37 mouse cellular contexts compared by ENCODE assay signal in the genomic region with DNA sequence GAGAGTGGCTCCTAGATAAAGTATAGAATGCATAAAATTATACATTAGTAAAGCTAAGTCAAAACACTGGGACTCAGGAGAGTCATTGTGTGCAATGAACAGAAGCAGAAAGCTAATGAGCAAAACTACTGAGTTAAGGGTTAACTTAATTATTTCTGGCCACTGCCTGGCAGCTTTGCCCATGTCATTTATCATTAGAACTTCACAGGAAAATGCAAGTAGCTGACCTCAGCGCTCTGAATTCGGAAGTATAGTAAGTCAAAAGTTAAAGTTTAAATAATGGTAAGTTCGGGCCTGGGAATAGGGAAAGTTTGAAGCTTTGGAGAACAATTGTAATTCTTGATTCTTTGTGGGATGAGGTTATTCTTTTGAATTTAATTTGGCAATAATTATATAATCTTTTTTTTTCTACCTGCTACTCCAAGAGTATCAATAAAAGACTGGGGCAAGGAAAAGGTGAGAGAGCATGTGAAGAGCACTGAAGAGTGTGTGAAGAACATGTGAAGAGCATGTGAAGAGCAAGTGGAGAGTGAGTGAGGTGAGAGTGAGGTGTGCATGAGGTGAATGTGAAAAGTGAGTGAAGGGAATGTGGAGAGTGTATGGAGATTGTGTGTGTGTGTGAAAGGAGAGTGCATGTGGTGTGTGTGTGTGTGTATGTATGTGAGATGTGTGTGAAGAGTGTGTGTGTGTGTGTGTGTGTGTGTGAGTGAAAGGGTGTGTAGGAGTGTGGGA. TPM values are rescaled to one million over a fixed set of nuclear protein-coding genes. Genes with fewer than 3 reads are reported as not detected.
DNase-seq lines count a peak whose midpoint lies in the region; ATAC-seq and TF ChIP-seq lines count a peak whose summit lies in the region.
"Had no signal": no experiment of that assay in that cellular context is flagged by ENCODE, and none has a peak within 500 bp of the region (broad histone marks: within the 10 kb centered on the region; RNA-seq: fewer than 3 reads in every experiment).

No protein-coding gene starts in this region.

- H3K4me3 ChIP-seq in liver, adult 2 months (ENCODE audit: insufficient read depth, low read depth, low read length) = no peak overlapping the region
- H3K4me3 ChIP-seq in liver, postnatal 0 days (ENCODE audit: low read depth, low read length) = no peak overlapping the region
- H3K4me3 ChIP-seq in kidney, embryonic 15.5 days (replicated peaks) = no peak overlapping the region
- H3K4me3 ChIP-seq in hindbrain, postnatal 0 days (ENCODE audit: low read length) = no peak overlapping the region
- H3K4me3 ChIP-seq: erythroblast, embryonic 14.5 days; gastrocnemius, adult 2 months; heart, adult 2 months; heart, embryonic 13.5 days; intestine, embryonic 15.5 days; limb, embryonic 10.5 days; limb, embryonic 15.5 days; midbrain, embryonic 15.5 days had no signal

- H3K4me2 ChIP-seq in liver, postnatal 0 days (ENCODE audit: low read depth, low read length) = no peak overlapping the region
- no peak overlapping the region for H3K4me2 ChIP-seq in kidney, embryonic 15.5 days
- H3K4me2 ChIP-seq in hindbrain, postnatal 0 days (ENCODE audit: low read depth, low read length) = no peak overlapping the region
- H3K4me2 ChIP-seq: heart, embryonic 13.5 days; hindbrain, embryonic 14.5 days; intestine, embryonic 15.5 days; limb, embryonic 15.5 days; lung, embryonic 14.5 days; midbrain, embryonic 15.5 days had no signal

- no peak for TF ChIP-seq POLR2A in liver, adult 2 months (IDR thresholded peaks at IDR 0.05; ENCODE audit: extremely low read depth, insufficient read depth, low read length)

- TF ChIP-seq EP300 in liver, postnatal 0 days (IDR thresholded peaks at IDR 0.05; ENCODE audit: low read depth) = no peak

- H3K9ac ChIP-seq in liver, adult 2 months (ENCODE audit: low read depth, low read length) = no peak overlapping the region
- H3K9ac ChIP-seq in liver, postnatal 0 days (replicated peaks) = no peak overlapping the region
- no peak overlapping the region for H3K9ac ChIP-seq in kidney, embryonic 15.5 days
- no peak overlapping the region for H3K9ac ChIP-seq in hindbrain, postnatal 0 days (replicated peaks; ENCODE audit: low read length)
- H3K9ac ChIP-seq: heart, embryonic 13.5 days; hindbrain, embryonic 14.5 days; intestine, embryonic 15.5 days; limb, embryonic 15.5 days; liver, embryonic 14.5 days; lung, embryonic 14.5 days; midbrain, embryonic 15.5 days had no signal

- H3K27ac ChIP-seq in liver, adult 2 months (replicated peaks; ENCODE audit: insufficient read depth, low read depth, low read length) = no peak overlapping the region
- H3K27ac ChIP-seq in liver, postnatal 0 days (ENCODE audit: low read depth) = no peak overlapping the region
- H3K27ac ChIP-seq in kidney, embryonic 15.5 days = 0 out of 2 replicates have a peak overlapping the region, but pooled peaks have one; percentile 10
- H3K27ac ChIP-seq in hindbrain, postnatal 0 days = no peak overlapping the region
- H3K27ac ChIP-seq: gastrocnemius, adult 2 months; heart, adult 2 months; heart, embryonic 13.5 days; hindbrain, embryonic 14.5 days; intestine, embryonic 15.5 days; limb, embryonic 10.5 days; limb, embryonic 15.5 days; liver, embryonic 14.5 days; midbrain, embryonic 15.5 days had no signal

- peaks cover 33% of the 10 kb centered on the region for H3K36me3 ChIP-seq in liver, adult 2 months (ENCODE audit: control insufficient read depth, insufficient read depth, low read length)
- peaks cover 65% of the 10 kb centered on the region for H3K36me3 ChIP-seq in liver, postnatal 0 days (replicated peaks; ENCODE audit: insufficient read depth, low read length)
- peaks cover 82% of the 10 kb centered on the region for H3K36me3 ChIP-seq in kidney, embryonic 15.5 days
- peaks cover 35% of the 10 kb centered on the region for H3K36me3 ChIP-seq in hindbrain, postnatal 0 days (ENCODE audit: insufficient read depth, low read length)

- no peaks in the 10 kb centered on the region for H3K79me2 ChIP-seq in liver, adult 2 months (ENCODE audit: control insufficient read depth, insufficient read depth, low read length)

- 41% methylated on average over 3 of the region's 3 CpGs for WGBS in liver, adult 2 months
- whole genome bisulfite sequencing in liver, postnatal 0 days (ENCODE audit: insufficient replicate concordance) = 69% methylated on average over 3 of the region's 3 CpGs
- 55% methylated on average over 3 of the region's 3 CpGs for WGBS in kidney, embryonic 15.5 days
- WGBS in hindbrain, postnatal 0 days = 46% methylated on average over 3 of the region's 3 CpGs

- TF ChIP-seq CTCF in liver, adult 2 months (IDR thresholded peaks at IDR 0.05; ENCODE audit: low read depth, low read length) = no peak
- TF ChIP-seq CTCF in liver, postnatal 0 days (IDR thresholded peaks at IDR 0.05; ENCODE audit: low read depth) = no peak
- TF ChIP-seq CTCF in hindbrain, postnatal 0 days (IDR thresholded peaks at IDR 0.05; ENCODE audit: low read depth) = no peak

- ATAC-seq in liver, postnatal 0 days = no peak
- peak; percentile 29; the same call in 1 of the 2 replicates for ATAC-seq in kidney, embryonic 15.5 days (replicated peaks; ENCODE audit: low FRiP score)
- ATAC-seq in hindbrain, postnatal 0 days = no peak
- ATAC-seq: forebrain, embryonic 16.5 days; intestine, embryonic 15.5 days; midbrain, embryonic 15.5 days; Patski had no signal

- DNase-seq in liver, adult 2 months (ENCODE audit: extremely low read depth, low read depth, low spot score) = peak; percentile 35
- no peak for DNase-seq in liver, postnatal 0 days
- peak; percentile 14 for DNase-seq in kidney, adult 18-20 months
- DNase-seq in kidney, postnatal 25 days = peak; percentile 52
- no peak for DNase-seq in neural tube, embryonic 10.5 days (ENCODE audit: extremely low spot score, low spot score)
- DNase-seq in hindbrain, postnatal 0 days (ENCODE audit: low spot score) = no peak
- DNase-seq: cerebellum, adult 2 months; cerebellum, postnatal 14 days; gastrocnemius, adult 2 months; gastrocnemius, postnatal 36 days; heart, adult 2 months; heart, postnatal 10 days; layer of hippocampus, adult 9-11 months; lung, embryonic 14.5 days; lung, postnatal 36 days; thymus, adult 2 months; thymus, postnatal 4 days had no signal

- no peaks in the 10 kb centered on the region for H3K27me3 ChIP-seq in liver, adult 2 months (ENCODE audit: control insufficient read depth, insufficient read depth, low read length)
- no peaks in the 10 kb centered on the region for H3K27me3 ChIP-seq in liver, postnatal 0 days (ENCODE audit: insufficient read depth, low read length)
- H3K27me3 ChIP-seq in kidney, embryonic 15.5 days = no peaks in the 10 kb centered on the region
- no peaks in the 10 kb centered on the region for H3K27me3 ChIP-seq in hindbrain, postnatal 0 days (ENCODE audit: insufficient read depth, low read length)
- H3K27me3 ChIP-seq: heart, embryonic 13.5 days; intestine, embryonic 15.5 days; limb, embryonic 15.5 days; midbrain, embryonic 15.5 days; Patski had no signal

- peaks cover 1% of the 10 kb centered on the region for H3K4me1 ChIP-seq in liver, adult 2 months (ENCODE audit: control insufficient read depth, insufficient read depth, low read length)
- H3K4me1 ChIP-seq in liver, postnatal 0 days (ENCODE audit: insufficient read depth) = no peaks in the 10 kb centered on the region
- no peaks in the 10 kb centered on the region for H3K4me1 ChIP-seq in kidney, embryonic 15.5 days
- H3K4me1 ChIP-seq in hindbrain, postnatal 0 days (ENCODE audit: insufficient read depth, low read length) = no peaks in the 10 kb centered on the region
- H3K4me1 ChIP-seq: heart, embryonic 13.5 days; intestine, embryonic 15.5 days; limb, embryonic 10.5 days; limb, embryonic 15.5 days; midbrain, embryonic 15.5 days had no signal

- H3K9me3 ChIP-seq in liver, postnatal 0 days (ENCODE audit: low read length) = no peaks in the 10 kb centered on the region
- no peaks in the 10 kb centered on the region for H3K9me3 ChIP-seq in kidney, embryonic 15.5 days (replicated peaks)
- no peaks in the 10 kb centered on the region for H3K9me3 ChIP-seq in hindbrain, postnatal 0 days (ENCODE audit: low read length)
- H3K9me3 ChIP-seq: heart, embryonic 13.5 days; intestine, embryonic 15.5 days; limb, embryonic 10.5 days; limb, embryonic 15.5 days; midbrain, embryonic 15.5 days had no signal

RNA-seq across cellular contexts. Expression of a gene that starts 20.0 kb away (rescaled TPM):
- total RNA-seq in liver, adult 2 months (2014; rRNA removed) = 37.3 and 41.0 TPM in 2 replicates
- 24.3 and 25.7 TPM in 2 replicates for polyA plus RNA-seq in liver, adult 2 months (2012; rRNA removed)
- polyA plus RNA-seq in liver, postnatal 0 days (2015; fragmentation: Nextera tagmentation; extraction: Ambion mirVana) = 15.5 and 16.5 TPM in 2 replicates
- 37.8 and 38.1 TPM in 2 replicates for polyA plus RNA-seq in kidney, embryonic 15.5 days (2015; fragmentation: Nextera tagmentation; extraction: Ambion mirVana)
- total RNA-seq in hindbrain, postnatal 0 days (2014; rRNA removed) = 20.5 and 21.7 TPM in 2 replicates
- 21.3 and 23.0 TPM in 2 replicates for polyA plus RNA-seq in hindbrain, postnatal 0 days (2015; fragmentation: Nextera tagmentation; extraction: Ambion mirVana)

RNA-seq across cellular contexts. Expression of a gene that starts 30.9 kb away (rescaled TPM):
- not detected in 2 replicates for total RNA-seq in liver, adult 2 months (2014; rRNA removed)
- polyA plus RNA-seq in liver, adult 2 months (2012; rRNA removed) = not detected in 2 replicates
- polyA plus RNA-seq in liver, postnatal 0 days (2015; fragmentation: Nextera tagmentation; extraction: Ambion mirVana) = not detected in 2 replicates
- not detected in 2 replicates for polyA plus RNA-seq in kidney, embryonic 15.5 days (2015; fragmentation: Nextera tagmentation; extraction: Ambion mirVana)
- total RNA-seq in hindbrain, postnatal 0 days (2014; rRNA removed) = not detected in 2 replicates
- polyA plus RNA-seq in hindbrain, postnatal 0 days (2015; fragmentation: Nextera tagmentation; extraction: Ambion mirVana) = 0.21 TPM in 1 of 2 replicates, not detected in the other
- total RNA-seq: adrenal gland, adult 18-20 months; adrenal gland, postnatal 4 days; gastrocnemius, adult 2 months; gastrocnemius, postnatal 36 days; heart, adult 2 months; heart, postnatal 10 days; hematopoietic stem cell, adult 5-6 weeks; MEL; neutrophil, adult 5-6 weeks had no signal
- polyA plus RNA-seq: cortical plate, adult 2 months; embryonic facial prominence, embryonic 14.5 days; erythroblast, embryonic 14.5 days; forebrain, embryonic 11.5 days; forebrain, embryonic 16.5 days; heart, embryonic 13.5 days; hindbrain, embryonic 14.5 days; intestine, embryonic 15.5 days; limb, embryonic 10.5 days; limb, embryonic 15.5 days; liver, embryonic 14.5 days; lung, embryonic 14.5 days; neural tube, embryonic 11.5 days; Patski; thymus, adult 2 months had no signal

RNA-seq across cellular contexts. Expression of a gene that starts 38.9 kb away (rescaled TPM):
- not detected in 2 replicates for total RNA-seq in liver, adult 2 months (2014; rRNA removed)
- not detected in 2 replicates for polyA plus RNA-seq in liver, adult 2 months (2012; rRNA removed)
- 0.34 and 0.44 TPM in 2 replicates for polyA plus RNA-seq in liver, postnatal 0 days (2015; fragmentation: Nextera tagmentation; extraction: Ambion mirVana)
- polyA plus RNA-seq in kidney, embryonic 15.5 days (2015; fragmentation: Nextera tagmentation; extraction: Ambion mirVana) = 3.9 and 6.0 TPM in 2 replicates
- total RNA-seq in hindbrain, postnatal 0 days (2014; rRNA removed) = 39.8 and 43.5 TPM in 2 replicates
- 22.8 and 23.8 TPM in 2 replicates for polyA plus RNA-seq in hindbrain, postnatal 0 days (2015; fragmentation: Nextera tagmentation; extraction: Ambion mirVana)
- total RNA-seq: heart, adult 2 months; hematopoietic stem cell, adult 5-6 weeks; neutrophil, adult 5-6 weeks had no signal

Comparison
In these comparisons a context has a peak if more than half of its experiments do, and no peak if none do; other contexts are left out.
1. DNase-seq: peak in liver, adult 2 months (single experiment), kidney, adult 18-20 months (single experiment) and kidney, postnatal 25 days (2 of 2); none in liver, postnatal 0 days (single experiment), neural tube, embryonic 10.5 days (single experiment) and hindbrain, postnatal 0 days (single experiment).